Mouse (Mus musculus) lung, embryonic 16.5 days (tissue): ENCODE measurements around the gene Ell. TPM values are rescaled to one million over a fixed set of nuclear protein-coding genes. Genes with fewer than 3 reads are reported as not detected.
A peak's percentile ranks its signal among the peaks of the same experiment; 100 is the strongest.

ENCODE experiments used
- ATAC-seq: fragments of 200-750 bp; cut with Nextera tagmentation; 2 replicates; pipeline ENCODE4 v1.8.0; 2017; ENCODE audit warnings: low read depth, mild to moderate bottlenecking, moderate library complexity
- H3K27ac ChIP-seq: fragments of 300-500 bp; sonication (generic); 2 replicates; pipeline ENCODE4 v1.5.1; 2014; ENCODE audit warnings: mild to moderate bottlenecking, control low read depth, low read length
- H3K27me3 ChIP-seq: fragments of 300-500 bp; sonication (generic); 2 replicates; pipeline ENCODE4 v1.6.1; 2014; ENCODE audit warnings: low read depth, low read length, mixed read lengths; ENCODE audit not compliant: control insufficient read depth, insufficient read depth
- H3K36me3 ChIP-seq: fragments of 300-500 bp; sonication (generic); 2 replicates; pipeline ENCODE4 v1.6.1; 2014; ENCODE audit warnings: low read length; ENCODE audit not compliant: control insufficient read depth, insufficient read depth
- H3K4me1 ChIP-seq: fragments of 300-500 bp; sonication (generic); replicated peaks from 2 replicates; pipeline ENCODE4 v1.6.1; 2014; ENCODE audit warnings: low read length, mixed read lengths; ENCODE audit not compliant: control insufficient read depth, insufficient read depth
- H3K4me2 ChIP-seq: fragments of 300-500 bp; sonication (generic); 2 replicates; pipeline ENCODE4 v1.6.1; 2014; ENCODE audit warnings: low read depth, low read length, control low read depth
- H3K4me3 ChIP-seq: fragments of 300-500 bp; sonication (generic); 2 replicates; pipeline ENCODE4 v1.5.1; 2014; ENCODE audit warnings: mild to moderate bottlenecking, low read length, control low read depth
- H3K9ac ChIP-seq: fragments of 300-500 bp; sonication (generic); 2 replicates; pipeline ENCODE4 v1.6.1; 2014; ENCODE audit warnings: low read length, control low read depth
- H3K9me3 ChIP-seq: fragments of 300-500 bp; sonication (generic); 2 replicates; pipeline ENCODE4 v1.6.1; 2016; ENCODE audit warnings: low read length; ENCODE audit not compliant: control insufficient read depth
- WGBS: fragments of 180-500 bp; shearing (Covaris S2); extraction: QIAGEN DNeasy Blood & Tissue Kit; methylation state at CpG from one replicate; pipeline ENCODE4 v1.1.7; 2014; 5-methylcytosine and 5-hydroxymethylcytosine counted together
- polyA plus RNA-seq: library from polyadenylated mRNA; unstranded; fragments of >200 nt; fragmentation: Nextera tagmentation; extraction: Ambion mirVana; gene quantifications from 2 replicates; pipeline ENCODE4 v1.2.1, GENCODE M21; 2015

The Ell gene
- polyA plus RNA-seq, 1 experiment from 2014 or later, result 21.4 TPM

- Histone ChIP-seq H3K9me3 (no peaks in the 10 kb centered on the region), H3K4me2 (no peak overlapping the region), H3K27me3 (no peaks in the 10 kb centered on the region), H3K4me3 (no peak overlapping the region), H3K9ac (no peak overlapping the region), H3K36me3 (peaks cover 7% of the 10 kb centered on the region), H3K4me1 (peaks cover 31% of the 10 kb centered on the region), H3K27ac (no peak overlapping the region)
- ATAC-seq, result no peak
- WGBS, result 80% methylated on average over 9 of the region's 9 CpGs
Measured at GRCm38 (mm10) chr8:70605871-70606779, 66.9 kb downstream of the Ell start.

GRCm38 (mm10) chr8:70606780-70607602 is 67.7 kb downstream of the Ell start:
- no peaks in the 10 kb centered on the region for H3K9me3 ChIP-seq
- peaks cover 7% of the 10 kb centered on the region for H3K36me3 ChIP-seq
- H3K9ac ChIP-seq, result peak overlapping the region; percentile 90
- peak overlapping the region; percentile 74 for H3K4me2 ChIP-seq
- no peak for ATAC-seq
- H3K27me3 ChIP-seq, result no peaks in the 10 kb centered on the region
- WGBS, result 56% methylated on average over 18 of the region's 18 CpGs
- peak overlapping the region; percentile 83 for H3K4me3 ChIP-seq
- no peak overlapping the region for H3K27ac ChIP-seq
- H3K4me1 ChIP-seq, result peaks cover 33% of the 10 kb centered on the region

- H3K4me1 ChIP-seq, result peaks cover 33% of the 10 kb centered on the region
- no peak for ATAC-seq
- 18% methylated on average over 6 of the region's 6 CpGs for WGBS
Measured at GRCm38 (mm10) chr8:70607603-70607897, 68.3 kb downstream of the Ell start.

GRCm38 (mm10) chr8:70607898-70608748 is 68.9 kb downstream of the Ell start:
- peak overlapping the region; percentile 90 for H3K9ac ChIP-seq
- peaks cover 33% of the 10 kb centered on the region for H3K4me1 ChIP-seq
- peak overlapping the region; percentile 83 for H3K4me3 ChIP-seq
- ATAC-seq, result no peak
- H3K27ac ChIP-seq, result peak overlapping the region; percentile 100
- H3K9me3 ChIP-seq, result no peaks in the 10 kb centered on the region
- peak overlapping the region; percentile 74 for H3K4me2 ChIP-seq
- H3K36me3 ChIP-seq, result no peaks in the 10 kb centered on the region
- under 1% methylated on average over 84 of the region's 84 CpGs for WGBS
- no peaks in the 10 kb centered on the region for H3K27me3 ChIP-seq

More at GRCm38 (mm10) chr8:70607603-70607897, 68.3 kb downstream of the Ell start:
- peaks cover 3% of the 10 kb centered on the region for H3K36me3 ChIP-seq
- peak overlapping the region; percentile 90 for H3K9ac ChIP-seq
- H3K9me3 ChIP-seq, result no peaks in the 10 kb centered on the region
- H3K4me2 ChIP-seq, result peak overlapping the region; percentile 74
- peak overlapping the region; percentile 100 for H3K27ac ChIP-seq
- no peaks in the 10 kb centered on the region for H3K27me3 ChIP-seq
- peak overlapping the region; percentile 83 for H3K4me3 ChIP-seq

GRCm38 (mm10) chr8:70608749-70609367 is 69.6 kb downstream of the Ell start, which contains the start of gene Ssbp4:
Ssbp4 (minus strand) TSS chr8:70608872.
- ATAC-seq, result no peak
- Histone ChIP-seq H3K4me2 (peak within 1 kb of the TSS; percentile 74), H3K9ac (peak within 1 kb of the TSS; percentile 90), H3K36me3 (no peaks in the 10 kb centered on the region), H3K4me1 (peaks cover 36% of the 10 kb centered on the region), H3K9me3 (no peaks in the 10 kb centered on the region), H3K4me3 (peak within 1 kb of the TSS; percentile 83), H3K27me3 (no peaks in the 10 kb centered on the region), H3K27ac (peak within 1 kb of the TSS; percentile 100)
- WGBS, result 4% methylated on average over 26 of the region's 26 CpGs

- H3K4me1 ChIP-seq, result peaks cover 37% of the 10 kb centered on the region
Measured at GRCm38 (mm10) chr8:70609368-70609848, 70.2 kb downstream of the Ell start.

DNA sequence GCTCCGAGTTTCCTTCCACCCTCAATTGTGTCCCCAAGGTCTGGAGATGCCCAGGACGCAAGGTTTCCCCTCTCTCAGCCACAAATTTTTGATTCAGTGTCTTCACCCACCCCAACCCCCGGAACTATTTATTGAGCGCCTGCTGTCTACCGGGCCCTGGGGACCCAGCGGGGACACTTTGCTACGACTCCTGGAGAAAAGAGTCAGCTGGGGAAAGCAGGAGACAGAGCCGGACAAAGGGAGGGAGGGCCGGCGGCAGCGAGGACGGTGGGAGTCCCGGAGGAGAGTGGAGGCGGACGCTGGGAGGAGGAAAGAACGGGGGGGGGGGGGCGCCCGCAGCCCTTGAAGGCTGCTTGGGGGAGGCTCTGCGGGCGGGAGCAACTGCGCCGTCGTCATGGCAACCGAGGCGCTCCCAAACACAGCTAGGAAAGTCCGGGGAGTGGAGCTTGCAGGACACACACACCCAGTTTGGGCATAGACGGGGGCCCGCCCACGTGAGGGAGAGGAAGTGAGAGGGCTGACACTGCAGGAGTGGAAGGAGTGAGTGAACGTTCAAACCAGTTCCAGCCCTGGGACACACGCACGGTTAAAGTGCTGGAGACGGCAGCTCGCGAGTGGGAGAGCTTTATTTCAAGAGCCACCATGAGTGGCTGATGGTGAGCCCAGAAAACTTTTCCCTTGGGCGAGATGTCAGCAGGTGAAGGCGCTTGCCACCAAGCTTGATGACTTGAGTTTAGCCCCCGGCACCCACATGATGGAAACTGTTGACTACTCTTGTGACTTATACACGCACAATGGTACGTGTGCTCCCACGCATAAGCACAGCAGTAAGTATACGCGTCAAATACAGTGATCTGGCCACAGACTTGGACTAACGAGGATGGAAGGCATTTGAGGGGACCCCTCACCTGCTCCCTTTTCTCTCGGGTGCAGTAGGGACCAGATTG is 70.9 kb downstream of the Ell start:
- peak overlapping the region; percentile 83 for H3K9ac ChIP-seq
- no peaks in the 10 kb centered on the region for H3K36me3 ChIP-seq
- no peaks in the 10 kb centered on the region for H3K9me3 ChIP-seq
- peaks cover 37% of the 10 kb centered on the region for H3K4me1 ChIP-seq
- WGBS, result under 1% methylated on average over 40 of the region's 45 CpGs
- H3K27ac ChIP-seq, result peak overlapping the region; percentile 100
- ATAC-seq, result peak; percentile 81
- H3K27me3 ChIP-seq, result no peaks in the 10 kb centered on the region
- peak overlapping the region; percentile 56 for H3K4me3 ChIP-seq
- H3K4me2 ChIP-seq, result peak overlapping the region; percentile 74

More at GRCm38 (mm10) chr8:70609368-70609848, 70.2 kb downstream of the Ell start:
- WGBS, result under 1% methylated on average over 36 of the region's 39 CpGs
- Histone ChIP-seq H3K27me3 (no peaks in the 10 kb centered on the region), H3K4me2 (peak overlapping the region; percentile 74), H3K36me3 (no peaks in the 10 kb centered on the region), H3K9me3 (no peaks in the 10 kb centered on the region), H3K4me3 (peak overlapping the region; percentile 56), H3K27ac (peak overlapping the region; percentile 100), H3K9ac (peak overlapping the region; percentile 83)
- peak; percentile 85 for ATAC-seq
